Mouse (Mus musculus) E14TG2a.4 (cell line): ENCODE measurements around the gene Brpf1.

Experiments
- CTCF ChIP-seq: conservative IDR thresholded peaks from 2 replicates; pipeline ENCODE4 v1.5.1; 2014; ENCODE audit warnings: low read length
- POU5F1 ChIP-seq: IDR thresholded peaks from 2 replicates; pipeline ENCODE4 v1.6.1; 2014; ENCODE audit warnings: low read length, borderline replicate concordance

GRCm38 (mm10) chr6:113373491-113373890 is 66.6 kb downstream of the Brpf1 start:
- no peak for TF ChIP-seq CTCF
- TF ChIP-seq POU5F1: no peak
